8 mouse cellular contexts compared by ENCODE assay signal in the genomic region with DNA sequence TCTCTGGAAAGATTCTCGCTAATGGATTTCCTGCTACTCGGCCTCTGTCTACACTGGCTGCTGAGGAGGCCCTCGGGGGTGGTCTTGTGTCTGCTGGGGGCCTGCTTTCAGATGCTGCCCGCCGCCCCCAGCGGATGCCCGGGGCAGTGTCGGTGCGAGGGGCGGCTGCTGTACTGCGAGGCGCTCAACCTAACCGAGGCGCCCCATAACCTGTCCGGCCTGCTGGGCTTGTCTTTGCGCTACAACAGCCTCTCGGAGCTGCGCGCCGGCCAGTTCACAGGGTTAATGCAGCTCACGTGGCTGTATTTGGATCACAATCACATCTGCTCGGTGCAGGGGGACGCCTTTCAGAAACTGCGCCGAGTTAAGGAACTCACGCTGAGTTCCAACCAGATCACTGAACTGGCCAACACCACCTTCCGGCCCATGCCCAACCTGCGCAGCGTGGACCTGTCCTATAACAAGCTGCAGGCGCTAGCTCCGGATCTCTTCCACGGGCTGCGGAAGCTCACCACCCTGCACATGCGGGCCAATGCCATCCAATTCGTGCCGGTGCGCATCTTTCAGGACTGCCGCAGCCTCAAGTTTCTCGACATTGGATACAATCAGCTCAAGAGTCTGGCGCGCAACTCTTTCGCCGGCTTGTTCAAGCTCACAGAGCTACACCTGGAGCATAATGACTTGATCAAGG. TPM values are rescaled to one million over a fixed set of nuclear protein-coding genes. Genes with fewer than 3 reads are reported as not detected.
A peak's percentile ranks its signal among the peaks of the same experiment; 100 is the strongest.
DNase-seq lines count a peak whose midpoint lies in the region; ATAC-seq and TF ChIP-seq lines count a peak whose summit lies in the region.
"Had no signal": no experiment of that assay in that cellular context is flagged by ENCODE, and none has a peak within 500 bp of the region (broad histone marks: within the 10 kb centered on the region; RNA-seq: fewer than 3 reads in every experiment).

No protein-coding gene starts in this region.

- peak overlapping the region; percentile 12; the same call in 1 of the 2 replicates for H3K4me3 ChIP-seq in lung, postnatal 0 days (ENCODE audit: low read depth, low read length)
- H3K4me3 ChIP-seq in hindbrain, postnatal 0 days (ENCODE audit: low read length): peak overlapping the region; percentile 65
- H3K4me3 ChIP-seq in limb, embryonic 14.5 days (replicated peaks; ENCODE audit: low read length): peak overlapping the region; percentile 52

- no peak for ATAC-seq in lung, postnatal 0 days
- ATAC-seq in hindbrain, postnatal 0 days: peak; percentile 68
- ATAC-seq in limb, embryonic 14.5 days (ENCODE audit: low FRiP score, low read depth): peak; percentile 32
- no peak for ATAC-seq in monocyte, adult 5-6 weeks (replicated peaks; ENCODE audit: insufficient number of reproducible peaks, low FRiP score, low TSS enrichment, poor library complexity, severe bottlenecking)

- no peak for DNase-seq in lung, postnatal 0 days (ENCODE audit: low spot score)
- DNase-seq in lung, postnatal 10 days: no peak
- DNase-seq in embryo, embryonic 11 days: peak; percentile 71
- peak; percentile 68 for DNase-seq in hindbrain, postnatal 0 days (ENCODE audit: low spot score)
- no peak for DNase-seq in limb, embryonic 14.5 days (ENCODE audit: low spot score)
- peak; percentile 39 for DNase-seq in right cerebral cortex, adult 18-20 months

- no peak for TF ChIP-seq CTCF in lung, postnatal 0 days (IDR thresholded peaks at IDR 0.05)
- TF ChIP-seq CTCF in hindbrain, postnatal 0 days (IDR thresholded peaks at IDR 0.05; ENCODE audit: low read depth): peak; percentile 48

- 0 out of 2 replicates have a peak, but pooled peaks cover 2% of the 10 kb centered on the region for H3K4me1 ChIP-seq in lung, postnatal 0 days (ENCODE audit: insufficient read depth, low read depth, low read length)
- H3K4me1 ChIP-seq in hindbrain, postnatal 0 days (ENCODE audit: insufficient read depth, low read length): no peaks in the 10 kb centered on the region
- H3K4me1 ChIP-seq in limb, embryonic 14.5 days (ENCODE audit: control insufficient read depth, insufficient read depth, low read length): peaks cover 10% of the 10 kb centered on the region; the same call in 1 of the 2 replicates

- H3K27me3 ChIP-seq in lung, postnatal 0 days (replicated peaks; ENCODE audit: insufficient read depth, low read length): peaks cover 27% of the 10 kb centered on the region
- no peaks in the 10 kb centered on the region for H3K27me3 ChIP-seq in hindbrain, postnatal 0 days (ENCODE audit: insufficient read depth, low read length)
- H3K27me3 ChIP-seq in limb, embryonic 14.5 days (ENCODE audit: control insufficient read depth, insufficient read depth, low read length): peaks cover 56% of the 10 kb centered on the region

- 2% methylated on average over 43 of the region's 43 CpGs for WGBS in lung, postnatal 0 days
- under 1% methylated on average over 43 of the region's 43 CpGs for WGBS in hindbrain, postnatal 0 days
- WGBS in limb, embryonic 14.5 days: 2% methylated on average over 36 of the region's 43 CpGs

- no peak overlapping the region for H3K9ac ChIP-seq in lung, postnatal 0 days (replicated peaks; ENCODE audit: low read depth)
- H3K9ac ChIP-seq in hindbrain, postnatal 0 days (replicated peaks; ENCODE audit: low read length): peak overlapping the region; percentile 61
- H3K9ac ChIP-seq in limb, embryonic 14.5 days (ENCODE audit: low read depth, low read length, severe bottlenecking): peak overlapping the region; percentile 55

- H3K36me3 ChIP-seq in lung, postnatal 0 days (ENCODE audit: insufficient read depth, low read length): no peaks in the 10 kb centered on the region
- H3K36me3 ChIP-seq in hindbrain, postnatal 0 days (ENCODE audit: insufficient read depth, low read length): no peaks in the 10 kb centered on the region
- H3K36me3 ChIP-seq in limb, embryonic 14.5 days (ENCODE audit: control insufficient read depth, insufficient read depth, low read length): no peaks in the 10 kb centered on the region

- peak overlapping the region; percentile 51 for H3K4me2 ChIP-seq in lung, postnatal 0 days (replicated peaks; ENCODE audit: low read depth, low read length)
- H3K4me2 ChIP-seq in hindbrain, postnatal 0 days (ENCODE audit: low read depth, low read length): peak overlapping the region; percentile 87
- H3K4me2 ChIP-seq in limb, embryonic 14.5 days (replicated peaks; ENCODE audit: low read depth, low read length, severe bottlenecking): peak overlapping the region; percentile 95

- H3K27ac ChIP-seq in lung, postnatal 0 days (ENCODE audit: low read length): no peak overlapping the region
- H3K27ac ChIP-seq in hindbrain, postnatal 0 days: peak overlapping the region; percentile 81
- H3K27ac ChIP-seq in limb, embryonic 14.5 days (replicated peaks; ENCODE audit: low read depth, low read length): no peak overlapping the region
- H3K27ac ChIP-seq: macrophage had no signal

- TF ChIP-seq POLR2A in limb, embryonic 14.5 days (IDR thresholded peaks at IDR 0.05; ENCODE audit: borderline replicate concordance, extremely low read depth, insufficient read depth, insufficient read length): no peak

- no peaks in the 10 kb centered on the region for H3K9me3 ChIP-seq in lung, postnatal 0 days (ENCODE audit: low read length)
- H3K9me3 ChIP-seq in hindbrain, postnatal 0 days (ENCODE audit: low read length): no peaks in the 10 kb centered on the region
- H3K9me3 ChIP-seq in limb, embryonic 14.5 days (ENCODE audit: control insufficient read depth, low read length): no peaks in the 10 kb centered on the region

- TF ChIP-seq EP300 in lung, postnatal 0 days (IDR thresholded peaks at IDR 0.05): no peak

RNA-seq across cellular contexts. Expression of a gene that starts 1.2 kb away (rescaled TPM):
- 0.14 and 0.29 TPM in 2 replicates for polyA plus RNA-seq in lung, postnatal 0 days (2015; fragmentation: Nextera tagmentation; extraction: Ambion mirVana)
- 69.7 and 70.0 TPM in 2 replicates for total RNA-seq in hindbrain, postnatal 0 days (2014; rRNA removed)
- polyA plus RNA-seq in hindbrain, postnatal 0 days (2015; fragmentation: Nextera tagmentation; extraction: Ambion mirVana): 57.5 and 60.9 TPM in 2 replicates
- 8.0 and 10.4 TPM in 2 replicates for polyA plus RNA-seq in limb, embryonic 14.5 days (2012; rRNA removed)
- 9.3 and 10.5 TPM in 2 replicates for polyA plus RNA-seq in limb, embryonic 14.5 days (2014; fragmentation: Nextera tagmentation; extraction: Ambion mirVana)
- not detected in 3 replicates for total RNA-seq in monocyte, adult 5-6 weeks (2017)
- polyA plus RNA-seq: macrophage had no signal

Comparison
In these comparisons a context has a peak if more than half of its experiments do, and no peak if none do; other contexts are left out.
1. ATAC-seq: peak in hindbrain, postnatal 0 days (single experiment) and limb, embryonic 14.5 days (single experiment); none in lung, postnatal 0 days (single experiment) and monocyte, adult 5-6 weeks (single experiment).
2. DNase-seq: peak in embryo, embryonic 11 days (single experiment), hindbrain, postnatal 0 days (single experiment) and right cerebral cortex, adult 18-20 months (single experiment); none in lung, postnatal 0 days (single experiment), lung, postnatal 10 days (single experiment) and limb, embryonic 14.5 days (single experiment).
3. H3K4me3 ChIP-seq: peak in every context shown above with its lines; median percentile 65 in hindbrain, postnatal 0 days; 52 in limb, embryonic 14.5 days; 12 in lung, postnatal 0 days.
4. Peak in every context shown above with its lines, with median percentiles within 50 percentile points of each other: H3K4me2 ChIP-seq.